Mouse (Mus musculus): ENCODE results near the gene Tmprss7.

Tmprss7 gene

GRCm38 (mm10) chr16:45686833-45687232 lies 6.6 kb downstream of the Tmprss7 start:
- in situ Hi-C loops (cut with MboI; ENCODE audit: low sequenced_read_pairs): loop anchor here (10.0 kb wide), 1 partner anchor 278 kb away; no protein-coding TSS in a partner anchor

GRCm38 (mm10) chr16:45685295-45685694 lies 8.2 kb downstream of the Tmprss7 start:
- in situ Hi-C loops (cut with MboI; ENCODE audit: low sequenced_read_pairs): loop anchor here (10.0 kb wide), 1 partner anchor 280 kb away; no protein-coding TSS in a partner anchor

GRCm38 (mm10) chr16:45684815-45685214 lies 8.6 kb downstream of the Tmprss7 start:
- in situ Hi-C loops (cut with MboI; ENCODE audit: low sequenced_read_pairs): loop anchor here (10.0 kb wide), 1 partner anchor 280 kb away; no protein-coding TSS in a partner anchor

GRCm38 (mm10) chr16:45676462-45676861 lies 17.0 kb downstream of the Tmprss7 start:
- in situ Hi-C loops (cut with MboI; ENCODE audit: low sequenced_read_pairs): no loop called here

GRCm38 (mm10) chr16:45670005-45670404 lies 23.5 kb downstream of the Tmprss7 start:
- in situ Hi-C loops (cut with MboI; ENCODE audit: low sequenced_read_pairs): no loop called here

GRCm38 (mm10) chr16:45668178-45668577 lies 25.3 kb downstream of the Tmprss7 start:
- in situ Hi-C loops (cut with MboI; ENCODE audit: low sequenced_read_pairs): no loop called here

GRCm38 (mm10) chr16:45666136-45666535 lies 27.3 kb downstream of the Tmprss7 start:
- in situ Hi-C loops (cut with MboI; ENCODE audit: low sequenced_read_pairs): no loop called here

GRCm38 (mm10) chr16:45662381-45662780 lies 31.1 kb downstream of the Tmprss7 start:
- in situ Hi-C loops (cut with MboI; ENCODE audit: low sequenced_read_pairs): no loop called here

- in situ Hi-C loops (cut with MboI; ENCODE audit: low sequenced_read_pairs): no loop called here
These were observed 33.9 kb downstream of the Tmprss7 start for GRCm38 (mm10) chr16:45659596-45659995.

GRCm38 (mm10) chr16:45658248-45658647 lies 35.2 kb downstream of the Tmprss7 start:
- in situ Hi-C loops (cut with MboI; ENCODE audit: low sequenced_read_pairs): no loop called here

- in situ Hi-C loops (cut with MboI; ENCODE audit: low sequenced_read_pairs): no loop called here
These were observed 35.8 kb downstream of the Tmprss7 start for GRCm38 (mm10) chr16:45657574-45658159.

GRCm38 (mm10) chr16:45654465-45654864 lies 39.0 kb downstream of the Tmprss7 start:
- in situ Hi-C loops (cut with MboI; ENCODE audit: low sequenced_read_pairs): no loop called here

- in situ Hi-C loops (cut with MboI; ENCODE audit: low sequenced_read_pairs): no loop called here
These were observed 39.5 kb downstream of the Tmprss7 start, which contains the start of gene BC016579 for GRCm38 (mm10) chr16:45653934-45654332. Gene BC016579 (minus strand): TSS chr16:45654068.

GRCm38 (mm10) chr16:45653009-45653933 lies 40.2 kb downstream of the Tmprss7 start:
- in situ Hi-C loops (cut with MboI; ENCODE audit: low sequenced_read_pairs): no loop called here

GRCm38 (mm10) chr16:45651497-45651896 lies 42.0 kb downstream of the Tmprss7 start:
- in situ Hi-C loops (cut with MboI; ENCODE audit: low sequenced_read_pairs): no loop called here

- in situ Hi-C loops (cut with MboI; ENCODE audit: low sequenced_read_pairs): loop anchor here (25.0 kb wide), 1 partner anchor 907 kb away; the partner anchor contains the start of gene Gtpbp8
These were observed 49.1 kb downstream of the Tmprss7 start for GRCm38 (mm10) chr16:45644380-45644779.

- in situ Hi-C loops (cut with MboI; ENCODE audit: low sequenced_read_pairs): loop anchor here (25.0 kb wide), 1 partner anchor 907 kb away; the partner anchor contains the start of gene Gtpbp8
These were observed 49.5 kb downstream of the Tmprss7 start for GRCm38 (mm10) chr16:45643944-45644343.

- in situ Hi-C loops (cut with MboI; ENCODE audit: low sequenced_read_pairs): loop anchor here (25.0 kb wide), 1 partner anchor 904 kb away; the partner anchor contains the start of gene Gtpbp8
These were observed 52.2 kb downstream of the Tmprss7 start for GRCm38 (mm10) chr16:45641301-45641700.

- in situ Hi-C loops (cut with MboI; ENCODE audit: low sequenced_read_pairs): loop anchor here (25.0 kb wide), 1 partner anchor 903 kb away; the partner anchor contains the start of gene Gtpbp8
These were observed 53.2 kb downstream of the Tmprss7 start for GRCm38 (mm10) chr16:45640070-45640762.

- in situ Hi-C loops (cut with MboI; ENCODE audit: low sequenced_read_pairs): loop anchor here (25.0 kb wide), 1 partner anchor 899 kb away; the partner anchor contains the start of gene Gtpbp8
These were observed 57.6 kb downstream of the Tmprss7 start for GRCm38 (mm10) chr16:45635826-45636225.

- in situ Hi-C loops (cut with MboI; ENCODE audit: low sequenced_read_pairs): loop anchor here (25.0 kb wide), 1 partner anchor 895 kb away; the partner anchor contains the start of gene Gtpbp8
These were observed 61.0 kb downstream of the Tmprss7 start for GRCm38 (mm10) chr16:45632420-45632819.
